Comparison of ENCODE assay signal across 40 mouse cellular contexts in genomic region chr19:12731036-12731435, GRCm38 (mm10). TPM values are rescaled to one million over a fixed set of nuclear protein-coding genes. Genes with fewer than 3 reads are reported as not detected.
"Had no signal": no experiment of that assay in that cellular context is flagged by ENCODE, and none has a peak within 500 bp of the region (broad histone marks: within the 10 kb centered on the region; RNA-seq: fewer than 3 reads in every experiment).

No protein-coding gene starts in this region.

- H3K27ac ChIP-seq: gastrocnemius, adult 2 months; heart, adult 2 months; heart, embryonic 13.5 days; heart, embryonic 15.5 days; hindbrain, embryonic 13.5 days; hindbrain, embryonic 15.5 days; hindbrain, postnatal 0 days; kidney, embryonic 15.5 days; kidney, postnatal 0 days; left cerebral cortex, adult 2 months; limb, embryonic 13.5 days; limb, embryonic 15.5 days; liver, embryonic 12.5 days; liver, embryonic 14.5 days had no signal

- H3K4me1 ChIP-seq: heart, embryonic 13.5 days; heart, embryonic 15.5 days; hindbrain, embryonic 13.5 days; hindbrain, embryonic 15.5 days; kidney, embryonic 15.5 days; limb, embryonic 13.5 days; limb, embryonic 15.5 days; liver, embryonic 12.5 days had no signal

- H3K4me3 ChIP-seq: gastrocnemius, adult 2 months; heart, adult 2 months; heart, embryonic 13.5 days; heart, embryonic 15.5 days; hindbrain, embryonic 13.5 days; hindbrain, embryonic 15.5 days; kidney, embryonic 15.5 days; left cerebral cortex, adult 2 months; limb, embryonic 13.5 days; limb, embryonic 15.5 days; liver, embryonic 12.5 days had no signal

- H3K27me3 ChIP-seq: heart, embryonic 13.5 days; heart, embryonic 15.5 days; hindbrain, embryonic 13.5 days; hindbrain, embryonic 15.5 days; kidney, embryonic 15.5 days; limb, embryonic 13.5 days; limb, embryonic 15.5 days; liver, embryonic 12.5 days had no signal

- DNase-seq: gastrocnemius, adult 2 months; gastrocnemius, postnatal 10 days; gastrocnemius, postnatal 25 days; heart, adult 2 months; heart, postnatal 14 days; heart, postnatal 36 days; kidney, adult 11 months; kidney, adult 2 months; kidney, adult 9 months; kidney, postnatal 14 days; kidney, postnatal 36 days; layer of hippocampus, adult 9-11 months; left cerebral cortex, postnatal 4 days had no signal

- H3K9ac ChIP-seq: heart, embryonic 13.5 days; heart, embryonic 15.5 days; hindbrain, embryonic 13.5 days; hindbrain, embryonic 15.5 days; kidney, embryonic 15.5 days; limb, embryonic 13.5 days; limb, embryonic 15.5 days; liver, embryonic 12.5 days; liver, embryonic 14.5 days had no signal

- H3K36me3 ChIP-seq: heart, embryonic 13.5 days; heart, embryonic 15.5 days; hindbrain, embryonic 13.5 days; hindbrain, embryonic 15.5 days; kidney, embryonic 15.5 days; limb, embryonic 13.5 days; limb, embryonic 15.5 days; liver, embryonic 12.5 days had no signal

- H3K9me3 ChIP-seq: heart, embryonic 13.5 days; heart, embryonic 15.5 days; hindbrain, embryonic 13.5 days; hindbrain, embryonic 15.5 days; kidney, embryonic 15.5 days; limb, embryonic 13.5 days; limb, embryonic 15.5 days; liver, embryonic 12.5 days had no signal

RNA-seq across cellular contexts. Expression of gene Cntf, which starts 34.4 kb away (rescaled TPM):
- polyA plus RNA-seq: intestine, embryonic 14.5 days had no signal

RNA-seq across cellular contexts. Expression of gene Keg1, which starts 35.5 kb away (rescaled TPM):
- total RNA-seq: gastrocnemius, adult 2 months; gastrocnemius, postnatal 10 days; gastrocnemius, postnatal 25 days; granulocyte monocyte progenitor cell, adult 5-6 weeks; heart, adult 2 months; heart, postnatal 14 days; heart, postnatal 36 days; hematopoietic stem cell, adult 5-6 weeks; hindbrain, postnatal 0 days; layer of hippocampus, adult 18-20 months; layer of hippocampus, adult 8-10 months; layer of hippocampus, postnatal 14 days; left cerebral cortex, adult 2 months; left cerebral cortex, postnatal 10 days; left cerebral cortex, postnatal 25 days; left cerebral cortex, postnatal 4 days had no signal
- polyA plus RNA-seq: heart, embryonic 11.5 days; heart, embryonic 13.5 days; heart, embryonic 15.5 days; heart, postnatal 0 days; hindbrain, embryonic 11.5 days; hindbrain, embryonic 13.5 days; hindbrain, embryonic 15.5 days; hindbrain, postnatal 0 days; large intestine, adult 2 months; limb, embryonic 11.5 days; limb, embryonic 13.5 days; limb, embryonic 15.5 days had no signal

RNA-seq across cellular contexts. Expression of gene Olfr1443, which starts 53.1 kb away (rescaled TPM):
- total RNA-seq: gastrocnemius, adult 2 months; gastrocnemius, postnatal 10 days; gastrocnemius, postnatal 25 days; gastrocnemius, postnatal 4 days; granulocyte monocyte progenitor cell, adult 5-6 weeks; heart, adult 2 months; heart, postnatal 14 days; heart, postnatal 36 days; hematopoietic stem cell, adult 5-6 weeks; hindbrain, postnatal 0 days; layer of hippocampus, adult 18-20 months; layer of hippocampus, adult 8-10 months; layer of hippocampus, postnatal 14 days; left cerebral cortex, adult 2 months; left cerebral cortex, postnatal 10 days; left cerebral cortex, postnatal 25 days; left cerebral cortex, postnatal 4 days had no signal
- polyA plus RNA-seq: heart, adult 2 months; heart, embryonic 11.5 days; heart, embryonic 13.5 days; heart, embryonic 15.5 days; heart, postnatal 0 days; hindbrain, embryonic 11.5 days; hindbrain, embryonic 13.5 days; hindbrain, embryonic 15.5 days; hindbrain, postnatal 0 days; intestine, embryonic 14.5 days; intestine, embryonic 16.5 days; kidney, adult 2 months; kidney, embryonic 15.5 days; kidney, postnatal 0 days; large intestine, adult 2 months; limb, embryonic 11.5 days; limb, embryonic 13.5 days; limb, embryonic 15.5 days; liver, embryonic 12.5 days; liver, embryonic 14.5 days had no signal
